Mouse (Mus musculus) myocyte (in vitro differentiated cells): ENCODE measurements around the gene Arhgap19.

ENCODE experiments used
- POLR2A ChIP-seq: IDR thresholded peaks from one replicate; pipeline ENCODE4 v1.6.1; 2011; ENCODE audit warnings: low read depth, mild to moderate bottlenecking, control low read depth, moderate library complexity; ENCODE audit not compliant: insufficient read length
- TCF12 ChIP-seq: IDR thresholded peaks from one replicate; pipeline ENCODE4 v1.6.1; 2011; ENCODE audit warnings: mild to moderate bottlenecking, control low read depth; ENCODE audit not compliant: poor library complexity, insufficient read depth, severe bottlenecking
- USF1 ChIP-seq: IDR thresholded peaks from one replicate; pipeline ENCODE4 v1.6.1; 2011; ENCODE audit warnings: low read depth, mild to moderate bottlenecking, control low read depth, moderate library complexity

- TF ChIP-seq POLR2A (no peak), USF1 (no peak), TCF12 (no peak)
Observed at GRCm38 (mm10) chr19:41837194-41837916, 35.5 kb upstream of the Arhgap19 start.
